Mouse (Mus musculus) olfactory bulb, adult 2 months (tissue): ENCODE results near the gene Cxcl17.

Experiments used
- CTCF ChIP-seq: fragments of 200-500 bp; IDR thresholded peaks from 2 replicates; pipeline ENCODE4 v1.5.1; 2012; ENCODE audit warnings: low read depth, mild to moderate bottlenecking, low read length, moderate library complexity; ENCODE audit not compliant: insufficient read depth
- POLR2A ChIP-seq: fragments of 200-500 bp; IDR thresholded peaks from 2 replicates; pipeline ENCODE4 v1.6.1; 2012; ENCODE audit warnings: mild to moderate bottlenecking, low read depth, low read length, moderate library complexity; ENCODE audit not compliant: insufficient read depth

DNA sequence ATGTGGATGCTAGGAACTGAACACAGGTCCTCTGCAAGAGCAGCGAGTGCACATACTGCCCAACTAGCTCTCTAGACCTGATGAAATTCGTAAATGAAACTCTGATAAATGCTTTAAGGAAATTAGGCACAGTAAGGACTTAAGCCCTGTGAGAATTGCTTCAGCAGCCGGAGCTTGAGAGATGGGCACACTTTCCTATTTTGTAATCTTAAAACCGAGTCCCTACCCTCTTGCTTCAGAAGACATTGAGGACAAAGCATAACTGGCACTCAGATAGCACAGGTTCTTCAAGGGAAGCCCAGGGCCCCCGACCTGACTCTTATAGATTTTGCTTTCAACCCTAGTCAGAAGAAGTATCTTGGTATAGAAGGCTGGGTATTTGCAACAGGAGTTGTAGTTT, 14.5 kb upstream of the Cxcl17 start:
- TF ChIP-seq CTCF: no peak
- TF ChIP-seq POLR2A: no peak
